Mouse (Mus musculus) E14TG2a.4 (cell line): Measurements from ENCODE around the gene Chid1.

Source experiments
- CTCF ChIP-seq: conservative IDR thresholded peaks from 2 replicates; pipeline ENCODE4 v1.5.1; 2014; ENCODE audit warnings: low read length
- NANOG ChIP-seq: IDR thresholded peaks from 2 replicates; pipeline ENCODE4 v1.6.1; 2014; ENCODE audit warnings: borderline replicate concordance, low read length, mixed read lengths

DNA sequence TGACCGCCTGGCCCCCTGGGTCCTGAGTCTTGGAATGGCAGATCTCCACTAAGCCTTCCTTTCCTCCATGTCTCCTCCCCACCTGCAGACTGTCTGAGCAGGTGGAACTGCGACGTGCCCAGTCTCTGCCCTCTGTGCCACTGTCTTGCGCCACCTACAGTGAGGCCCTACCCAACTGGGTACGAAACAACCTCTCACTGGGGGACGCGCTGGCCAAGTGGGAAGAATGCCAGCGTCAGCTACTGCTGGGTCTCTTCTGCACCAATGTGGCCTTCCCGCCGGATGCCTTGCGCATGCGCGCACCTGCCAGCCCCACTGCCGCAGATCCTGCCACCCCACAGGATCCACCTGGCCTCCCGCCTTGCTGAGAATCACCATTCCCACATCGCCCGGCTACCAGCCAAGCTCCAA lies 80.4 kb downstream of the Chid1 start:
- no peak for TF ChIP-seq CTCF
- TF ChIP-seq NANOG = no peak
